Mouse (Mus musculus) layer of hippocampus, adult 11-12 months (tissue): ENCODE measurements at regions not wholly inside any gene's neighbourhood (a gene's known extent, or its start where the extent isn't known, plus 50 kb on each side); places are given as distances from the start of the nearest gene placed in this dataset.

Experiments
- DNase-seq: peaks from one replicate; pipeline ENCODE4 v3.0.0; 2022; ENCODE audit warnings: low spot score

- no peak for DNase-seq
Observed at GRCm38 (mm10) chr13:117152655-117153054, 55.7 kb upstream of the Emb start.

- DNase-seq, result peak; percentile 8
Observed at GRCm38 (mm10) chr13:117143828-117144227, 64.5 kb upstream of the Emb start.

GRCm38 (mm10) chr13:117143255-117143654 is 65.1 kb upstream of the Emb start:
- no peak for DNase-seq

GRCm38 (mm10) chr13:117134352-117134751 is 74.0 kb upstream of the Emb start:
- no peak for DNase-seq

GRCm38 (mm10) chr13:117132123-117132522 is 76.2 kb upstream of the Emb start:
- DNase-seq, result no peak

- DNase-seq, result no peak
Observed at GRCm38 (mm10) chr13:117127813-117128549, 80.4 kb upstream of the Emb start.

- no peak for DNase-seq
Observed at GRCm38 (mm10) chr13:117127116-117127728, 81.1 kb upstream of the Emb start.

- no peak for DNase-seq
Observed at GRCm38 (mm10) chr13:117119636-117120035, 88.7 kb upstream of the Emb start.

- no peak for DNase-seq
Observed at GRCm38 (mm10) chr13:117114797-117115196, 89.5 kb upstream of the Parp8 start.

GRCm38 (mm10) chr13:117112424-117112823 is 87.1 kb upstream of the Parp8 start:
- no peak for DNase-seq

- DNase-seq, result no peak
Observed at GRCm38 (mm10) chr13:117105151-117105660, 79.9 kb upstream of the Parp8 start.

GRCm38 (mm10) chr13:117094773-117095172 is 69.4 kb upstream of the Parp8 start:
- no peak for DNase-seq

- DNase-seq, result no peak
Observed at GRCm38 (mm10) chr13:117088629-117089028, 63.3 kb upstream of the Parp8 start.

- DNase-seq, result no peak
Observed at GRCm38 (mm10) chr13:117082758-117083157, 57.4 kb upstream of the Parp8 start.

GRCm38 (mm10) chr13:117079316-117079715 is 54.0 kb upstream of the Parp8 start:
- DNase-seq, result no peak
